Comparison of ENCODE assay signal across 15 mouse cellular contexts in the genomic region with DNA sequence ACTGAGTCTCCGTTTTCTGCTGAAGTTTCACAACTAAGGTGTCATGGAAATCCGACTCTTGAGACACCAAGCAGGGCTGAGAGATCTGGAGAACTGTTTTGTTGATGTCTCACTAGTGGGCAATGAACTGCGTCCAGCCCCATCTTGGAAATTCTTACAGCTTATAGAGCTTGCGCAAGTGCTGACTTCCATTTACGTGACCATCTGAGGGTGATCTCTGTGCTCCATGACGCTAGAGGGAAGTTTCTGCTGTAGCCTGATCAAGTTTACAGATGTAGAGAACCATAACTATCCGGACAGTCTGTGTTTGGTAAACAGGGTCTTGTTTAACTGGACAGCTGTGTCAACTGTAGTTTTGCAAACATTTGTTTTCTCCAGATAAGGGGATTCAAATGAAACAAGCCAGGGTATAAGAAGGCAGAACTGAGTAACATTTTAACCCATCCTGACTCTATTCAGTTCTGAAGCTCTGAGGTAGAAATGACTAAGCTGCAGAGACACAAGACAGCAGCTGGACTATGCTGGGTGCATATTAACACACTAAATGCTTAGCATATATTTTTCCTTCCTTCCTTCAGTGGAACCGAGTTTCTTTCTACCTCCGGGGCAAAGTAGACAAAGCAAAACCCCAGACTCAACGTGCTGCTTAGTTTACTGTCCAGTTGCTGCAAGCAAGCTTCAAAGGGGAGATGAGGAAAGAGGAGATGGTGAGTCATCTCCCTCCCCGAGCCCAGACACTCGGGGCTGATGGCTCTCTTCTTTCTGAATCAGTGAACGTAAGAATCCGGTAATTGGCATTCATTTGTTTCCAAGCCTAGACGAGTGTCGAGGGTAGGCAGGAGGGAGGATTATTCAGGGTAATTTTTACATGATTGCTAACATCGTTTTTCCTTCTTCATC.
DNase-seq lines count a peak whose midpoint lies in the region; ATAC-seq lines count a peak whose summit lies in the region.
"Had no signal": no experiment of that assay in that cellular context is flagged by ENCODE, and none has a peak within 500 bp of the region (broad histone marks: within the 10 kb centered on the region; RNA-seq: fewer than 3 reads in every experiment).

No protein-coding gene starts in this region.

- H3K36me3 ChIP-seq in lung, embryonic 16.5 days (ENCODE audit: control insufficient read depth, insufficient read depth, low read length): no peaks in the 10 kb centered on the region
- no peaks in the 10 kb centered on the region for H3K36me3 ChIP-seq in stomach, embryonic 15.5 days
- H3K36me3 ChIP-seq in neural tube, embryonic 15.5 days: no peaks in the 10 kb centered on the region
- H3K36me3 ChIP-seq: embryonic facial prominence, embryonic 13.5 days; forebrain, embryonic 10.5 days; liver, embryonic 13.5 days had no signal

- no peaks in the 10 kb centered on the region for H3K9me3 ChIP-seq in lung, embryonic 16.5 days (ENCODE audit: control insufficient read depth, low read length)
- no peaks in the 10 kb centered on the region for H3K9me3 ChIP-seq in stomach, embryonic 15.5 days
- no peaks in the 10 kb centered on the region for H3K9me3 ChIP-seq in neural tube, embryonic 15.5 days (replicated peaks)
- H3K9me3 ChIP-seq: embryonic facial prominence, embryonic 13.5 days; liver, embryonic 13.5 days had no signal

- no peak overlapping the region for H3K27ac ChIP-seq in lung, embryonic 16.5 days (ENCODE audit: low read length)
- peak overlapping the region; percentile 46 for H3K27ac ChIP-seq in brown adipose tissue, adult 24 weeks (replicated peaks; ENCODE audit: low read depth, low read length)
- H3K27ac ChIP-seq in stomach, embryonic 15.5 days: peak overlapping the region; percentile 51; the same call in 1 of the 2 replicates
- no peak overlapping the region for H3K27ac ChIP-seq in neural tube, embryonic 15.5 days (replicated peaks)
- H3K27ac ChIP-seq: embryonic facial prominence, embryonic 13.5 days; forebrain, embryonic 10.5 days; heart, adult 2 months; liver, embryonic 13.5 days had no signal

- H3K4me3 ChIP-seq in lung, embryonic 16.5 days (ENCODE audit: low read length): no peak overlapping the region
- H3K4me3 ChIP-seq in brown adipose tissue, adult 24 weeks (ENCODE audit: insufficient read depth, low read depth, low read length): no peak overlapping the region
- no peak overlapping the region for H3K4me3 ChIP-seq in stomach, embryonic 15.5 days (replicated peaks)
- no peak overlapping the region for H3K4me3 ChIP-seq in neural tube, embryonic 15.5 days (replicated peaks)
- H3K4me3 ChIP-seq: embryonic facial prominence, embryonic 13.5 days; forebrain, embryonic 10.5 days; heart, adult 2 months; liver, embryonic 13.5 days had no signal

- H3K9ac ChIP-seq in lung, embryonic 16.5 days (ENCODE audit: low read length): no peak overlapping the region
- no peak overlapping the region for H3K9ac ChIP-seq in stomach, embryonic 15.5 days
- H3K9ac ChIP-seq in neural tube, embryonic 15.5 days (replicated peaks): no peak overlapping the region
- H3K9ac ChIP-seq: embryonic facial prominence, embryonic 13.5 days; liver, embryonic 13.5 days had no signal

- ATAC-seq in lung, embryonic 16.5 days (ENCODE audit: low read depth): peak; percentile 38
- no peak for ATAC-seq in stomach, embryonic 15.5 days (ENCODE audit: insufficient read depth, low FRiP score, low read depth)
- ATAC-seq in neural tube, embryonic 15.5 days (ENCODE audit: low FRiP score): no peak
- ATAC-seq: hindbrain, embryonic 16.5 days had no signal

- H3K4me2 ChIP-seq in lung, embryonic 16.5 days (ENCODE audit: low read depth, low read length): no peak overlapping the region
- H3K4me2 ChIP-seq in stomach, embryonic 15.5 days: no peak overlapping the region
- H3K4me2 ChIP-seq in neural tube, embryonic 15.5 days: no peak overlapping the region
- H3K4me2 ChIP-seq: embryonic facial prominence, embryonic 13.5 days; liver, embryonic 13.5 days had no signal

- DNase-seq in adrenal gland, adult 2 months: peak; percentile 43
- DNase-seq in adrenal gland, adult 18-20 months (ENCODE audit: low spot score in 2 of 2): no peak
- no peak for DNase-seq in lung, postnatal 10 days
- DNase-seq in ovary, postnatal 14 days (ENCODE audit: low spot score): no peak
- DNase-seq: heart, adult 2 months; kidney, adult 9 months; liver, embryonic 13.5 days; right cerebral cortex, postnatal 14 days had no signal

- H3K4me1 ChIP-seq in lung, embryonic 16.5 days (replicated peaks; ENCODE audit: control insufficient read depth, insufficient read depth, low read length): no peaks in the 10 kb centered on the region
- 0 out of 2 replicates have a peak, but pooled peaks cover 4% of the 10 kb centered on the region for H3K4me1 ChIP-seq in brown adipose tissue, adult 24 weeks (ENCODE audit: control insufficient read depth, insufficient read depth, insufficient read length, low read length)
- H3K4me1 ChIP-seq in stomach, embryonic 15.5 days: peaks cover 9% of the 10 kb centered on the region; the same call in 1 of the 2 replicates
- 0 out of 2 replicates have a peak, but pooled peaks cover 3% of the 10 kb centered on the region for H3K4me1 ChIP-seq in neural tube, embryonic 15.5 days
- H3K4me1 ChIP-seq: embryonic facial prominence, embryonic 13.5 days had no signal

- 60% methylated on average over 17 of the region's 17 CpGs for WGBS in lung, embryonic 16.5 days
- 61% methylated on average over 17 of the region's 17 CpGs for WGBS in stomach, embryonic 15.5 days
- WGBS in neural tube, embryonic 15.5 days: 69% methylated on average over 17 of the region's 17 CpGs

- no peaks in the 10 kb centered on the region for H3K27me3 ChIP-seq in lung, embryonic 16.5 days (ENCODE audit: control insufficient read depth, insufficient read depth, low read depth, low read length)
- no peaks in the 10 kb centered on the region for H3K27me3 ChIP-seq in stomach, embryonic 15.5 days (replicated peaks)
- no peaks in the 10 kb centered on the region for H3K27me3 ChIP-seq in neural tube, embryonic 15.5 days (replicated peaks)
- H3K27me3 ChIP-seq: embryonic facial prominence, embryonic 13.5 days; liver, embryonic 13.5 days had no signal

Comparison
In these comparisons a context has a peak if more than half of its experiments do, and no peak if none do; other contexts are left out.
1. H3K27ac ChIP-seq: peak in brown adipose tissue, adult 24 weeks (single experiment) and stomach, embryonic 15.5 days (single experiment); none in lung, embryonic 16.5 days (single experiment) and neural tube, embryonic 15.5 days (single experiment).